Mouse (Mus musculus) brain, embryonic 14.5 days (tissue): ENCODE results near the gene Wap.

ENCODE experiments used
- CTCF ChIP-seq: fragments of 200-500 bp; IDR thresholded peaks from 2 replicates; pipeline ENCODE4 v1.5.1; 2012; ENCODE audit warnings: inconsistent platforms, mild to moderate bottlenecking, moderate library complexity, borderline replicate concordance; ENCODE audit not compliant: insufficient read depth, insufficient read length; ENCODE audit errors: extremely low read depth
- POLR2A ChIP-seq: fragments of 200-500 bp; IDR thresholded peaks from 2 replicates; pipeline ENCODE4 v1.6.1; 2012; ENCODE audit warnings: mild to moderate bottlenecking, inconsistent platforms, borderline replicate concordance; ENCODE audit not compliant: poor library complexity, insufficient read depth, insufficient read length, severe bottlenecking; ENCODE audit errors: extremely low read depth

- TF ChIP-seq POLR2A (no peak), CTCF (no peak)
Measured at GRCm38 (mm10) chr11:6679694-6680396, 41.4 kb upstream of the Wap start.
